Mouse (Mus musculus): Measurements from ENCODE around the gene Ssh2.
A peak's percentile ranks its signal among the peaks of the same experiment; 100 is the strongest.

Ssh2 gene

DNA sequence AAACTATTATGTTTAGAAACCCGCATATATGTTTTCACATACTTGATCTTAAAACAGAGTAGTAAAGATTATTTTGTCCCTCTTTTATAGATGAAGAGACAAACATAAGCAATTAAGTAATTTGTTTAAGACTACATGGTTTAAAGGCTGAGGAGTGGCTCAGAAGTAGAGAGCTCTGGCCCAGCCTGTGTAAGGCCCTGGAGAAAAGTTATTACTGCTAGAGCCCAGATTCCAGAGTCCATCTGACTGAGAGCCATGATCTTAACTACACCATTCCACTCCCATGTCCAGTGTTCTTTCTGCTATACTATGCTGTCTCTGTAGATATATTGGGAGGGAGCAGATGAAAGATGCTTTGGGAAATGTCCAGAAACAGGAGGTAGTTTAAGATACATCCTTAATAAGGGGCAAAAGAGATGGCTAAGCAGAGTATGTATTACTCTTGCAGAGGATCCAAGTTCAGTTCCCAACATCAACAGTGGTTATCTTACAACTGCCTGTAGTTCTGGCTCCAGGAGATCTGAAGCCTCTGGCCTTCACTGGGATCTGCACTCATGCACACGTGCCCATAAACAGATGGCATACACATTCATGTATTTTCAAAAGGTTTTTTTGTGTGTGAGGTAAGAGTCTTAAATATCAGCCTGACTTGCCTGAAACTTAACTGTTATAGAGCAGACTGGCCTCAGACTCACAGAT lies 198.2 kb downstream of the Ssh2 start:
- DNase-seq, result no peak

DNA sequence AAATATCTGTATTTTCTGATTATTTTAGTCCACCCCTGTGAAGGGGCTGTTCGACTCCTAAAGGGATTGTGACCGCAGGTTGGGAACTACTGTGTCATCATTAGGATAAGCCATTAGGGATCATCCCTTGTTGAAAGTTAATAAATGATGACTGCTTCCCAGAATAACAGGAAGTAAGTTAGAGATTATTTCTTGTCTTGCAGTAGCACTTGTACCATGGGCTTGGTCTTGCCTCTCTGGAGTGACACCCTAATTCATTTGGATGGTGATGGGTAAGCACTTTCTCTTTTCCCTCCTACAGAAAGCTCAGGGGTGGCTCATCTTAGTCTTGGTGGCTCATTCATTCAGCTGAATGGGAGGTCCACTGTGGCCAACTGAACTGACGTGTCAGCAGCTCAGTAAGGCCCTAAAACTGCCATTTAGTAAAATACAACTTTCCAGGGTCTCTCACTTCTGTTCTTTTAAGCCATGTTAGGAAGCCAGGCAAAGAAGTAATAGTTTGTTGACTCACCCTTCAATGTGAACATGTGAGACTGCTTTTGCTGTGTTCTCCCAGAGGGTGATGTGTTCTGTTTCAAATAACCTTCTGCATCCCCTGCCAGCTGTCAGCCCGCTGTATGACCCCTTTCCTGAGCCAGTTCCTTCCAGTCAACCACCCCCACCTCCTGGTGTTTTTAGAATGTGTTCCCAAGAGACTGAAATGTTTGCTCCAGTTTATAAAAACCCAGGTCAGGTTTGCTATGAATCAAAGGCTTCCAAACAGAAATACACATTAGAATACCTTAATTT lies 200.3 kb downstream of the Ssh2 start:
- DNase-seq, result no peak

DNA sequence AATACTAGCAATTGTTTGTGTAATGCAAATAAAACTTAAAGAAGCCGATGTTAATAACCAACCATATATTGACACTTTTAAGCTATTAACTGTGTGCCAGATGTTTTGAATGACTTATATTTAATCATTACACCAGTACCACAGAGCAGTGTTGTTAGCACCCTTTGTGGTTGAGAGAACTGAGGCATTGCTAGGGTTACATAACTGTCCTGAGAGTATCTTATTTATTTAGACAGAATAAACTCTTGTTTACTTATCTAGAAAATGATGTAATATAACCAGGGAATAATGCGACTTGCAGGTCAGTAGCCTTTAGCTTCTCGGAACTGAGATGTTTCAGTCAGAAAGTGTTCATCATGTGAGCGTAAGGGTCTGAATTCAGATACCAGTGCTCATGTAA lies 201.9 kb downstream of the Ssh2 start:
- DNase-seq, result no peak

DNA sequence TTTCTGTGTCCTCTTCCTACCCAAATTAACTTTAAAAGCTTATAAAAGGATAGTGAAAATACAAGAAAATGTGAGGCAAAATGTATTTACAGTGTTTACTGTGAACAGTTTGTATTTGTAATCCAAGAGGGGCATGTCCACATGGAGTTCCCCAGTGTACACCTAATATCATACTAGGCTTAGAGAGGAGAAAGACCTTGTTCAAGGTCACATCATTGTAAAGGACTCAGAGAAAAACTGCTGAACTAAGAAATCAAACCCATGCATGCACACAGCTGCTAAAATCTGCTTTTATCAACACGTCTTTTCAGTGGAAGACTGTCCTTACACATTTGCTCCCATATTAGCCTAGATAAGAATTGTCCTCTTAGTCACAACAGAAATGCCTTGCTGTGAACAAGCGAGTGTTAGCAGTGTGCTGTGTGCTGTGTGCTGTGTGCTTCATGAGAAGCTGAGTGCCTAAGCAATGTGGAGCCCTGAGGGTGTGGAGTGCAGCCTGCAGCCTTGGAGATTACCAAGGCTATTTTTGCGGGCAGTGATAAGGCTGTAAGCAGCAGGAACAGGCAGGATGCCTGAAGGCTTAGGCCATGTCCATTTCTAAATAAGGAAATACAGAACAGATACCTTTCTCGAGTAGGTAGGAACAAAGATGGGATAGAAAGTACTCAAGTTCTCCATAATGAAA lies 207.2 kb downstream of the Ssh2 start:
- no peak for DNase-seq

- DNase-seq, result no peak
These were observed 212.4 kb downstream of the Ssh2 start for GRCm38 (mm10) chr11:77428446-77428845.

DNA sequence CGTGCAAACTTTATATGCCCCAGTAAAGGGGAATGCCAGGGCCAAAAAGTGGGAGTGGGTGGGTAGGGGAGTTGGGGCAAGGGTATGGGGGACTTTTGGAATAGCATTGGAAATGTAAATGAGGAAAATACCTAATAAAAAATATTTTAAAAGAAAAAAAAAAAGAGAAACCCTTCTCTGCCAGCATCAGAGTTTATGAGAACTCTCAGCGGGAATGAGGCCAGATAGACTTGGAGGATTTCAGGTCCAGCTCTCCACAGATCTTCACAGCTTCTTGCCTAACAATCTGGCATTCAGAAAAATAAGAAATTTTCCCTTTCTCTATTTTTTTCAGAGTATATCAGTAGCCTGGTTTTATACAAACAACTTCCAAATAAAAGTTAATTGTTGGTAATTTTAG lies 220.9 kb downstream of the Ssh2 start:
- DNase-seq, result no peak

- DNase-seq, result no peak
These were observed 224.0 kb downstream of the Ssh2 start for GRCm38 (mm10) chr11:77440081-77440480.

DNA sequence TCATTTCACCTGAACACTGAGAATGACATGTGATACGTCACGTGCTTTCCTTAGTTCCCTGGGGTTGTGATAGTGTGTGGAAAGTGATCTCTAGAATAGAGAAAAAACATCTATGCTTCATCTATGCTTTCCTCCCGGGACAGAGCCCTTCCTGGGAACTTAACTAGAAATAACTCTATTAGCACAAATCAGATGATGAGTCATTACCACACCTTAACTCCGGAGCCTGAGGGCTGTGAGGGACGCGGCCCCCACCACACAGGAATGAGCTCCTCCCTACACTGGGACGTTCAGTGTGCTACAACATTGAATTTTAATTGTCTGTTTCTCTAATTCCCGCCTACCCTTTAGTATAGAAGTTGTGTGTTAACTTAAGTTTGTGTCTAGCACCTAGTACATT lies 224.9 kb downstream of the Ssh2 start:
- DNase-seq, result no peak

DNA sequence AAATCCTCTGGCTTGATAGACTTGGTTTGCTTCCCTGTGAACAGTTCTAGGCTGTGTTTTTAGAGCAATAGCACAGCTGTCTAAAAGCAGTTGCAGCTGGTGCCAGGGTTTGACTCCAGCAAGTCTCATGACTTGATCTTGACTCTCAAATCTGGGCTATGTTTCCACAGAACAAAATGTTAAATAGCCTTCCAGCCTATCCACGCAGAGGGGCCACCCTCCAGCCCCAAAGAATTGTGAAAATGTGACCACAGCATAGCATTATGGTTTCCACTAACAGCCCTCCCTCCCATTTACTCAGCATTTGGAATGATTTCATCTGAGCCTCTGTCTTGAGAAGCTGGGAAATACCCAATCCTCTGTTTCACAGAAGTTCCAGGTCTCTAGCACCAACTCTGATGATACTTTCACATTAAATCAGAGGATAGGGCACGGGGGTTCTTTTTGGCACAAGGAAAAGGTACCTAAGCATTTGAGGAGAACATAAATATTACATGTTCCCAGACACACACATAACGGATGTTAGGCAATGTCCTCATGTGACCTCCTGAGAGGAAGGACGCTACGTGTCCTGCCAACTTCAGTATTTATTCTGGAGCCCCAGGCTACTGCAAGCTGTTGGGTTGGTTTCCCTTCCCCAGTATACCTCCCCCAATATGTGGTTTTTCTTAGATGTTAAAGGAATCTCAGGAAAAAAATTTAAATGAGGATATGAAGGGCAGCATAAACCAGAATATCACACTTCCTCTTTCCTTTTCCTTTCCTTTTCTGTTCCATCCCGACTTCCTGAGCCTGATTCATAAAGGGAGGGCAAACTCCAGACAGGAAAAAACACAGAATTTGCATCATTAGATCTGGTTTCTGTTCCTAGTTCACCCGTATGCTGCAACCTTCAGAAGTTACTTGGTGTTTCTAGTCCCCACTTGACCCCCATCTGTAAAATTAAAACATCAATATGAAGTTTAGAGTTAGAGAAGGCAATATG lies 226.4 kb downstream of the Ssh2 start:
- DNase-seq, result peak; percentile 48 to 49

- no peak for DNase-seq
These were observed 228.9 kb downstream of the Ssh2 start for GRCm38 (mm10) chr11:77444939-77445338.

- peak; percentile 60 to 74 for DNase-seq
These were observed 230.5 kb downstream of the Ssh2 start for GRCm38 (mm10) chr11:77446628-77447041.

GRCm38 (mm10) chr11:77449224-77449623 lies 233.1 kb downstream of the Ssh2 start:
- DNase-seq, result no peak

- no peak for DNase-seq
These were observed 235.6 kb downstream of the Ssh2 start for GRCm38 (mm10) chr11:77451670-77452069.

DNA sequence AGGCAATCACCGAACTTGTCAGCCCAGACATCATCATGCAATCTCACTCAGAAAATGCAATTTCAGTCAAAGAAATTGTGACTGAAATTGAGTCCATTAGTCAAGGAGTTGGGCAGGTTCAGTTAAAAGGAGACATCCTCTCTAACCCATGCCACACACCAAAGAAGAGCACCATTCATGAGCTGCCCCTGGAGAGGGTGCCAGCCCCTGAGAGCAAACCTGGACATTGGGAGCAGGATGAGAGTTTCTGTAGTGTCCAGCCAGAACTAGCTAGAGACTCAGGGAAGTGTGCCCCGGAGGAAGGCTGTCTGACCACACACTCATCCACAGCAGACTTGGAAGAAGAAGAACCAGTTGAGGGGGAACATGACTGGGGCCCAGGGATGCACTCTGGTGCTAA lies 237.3 kb downstream of the Ssh2 start:
- DNase-seq, result no peak

DNA sequence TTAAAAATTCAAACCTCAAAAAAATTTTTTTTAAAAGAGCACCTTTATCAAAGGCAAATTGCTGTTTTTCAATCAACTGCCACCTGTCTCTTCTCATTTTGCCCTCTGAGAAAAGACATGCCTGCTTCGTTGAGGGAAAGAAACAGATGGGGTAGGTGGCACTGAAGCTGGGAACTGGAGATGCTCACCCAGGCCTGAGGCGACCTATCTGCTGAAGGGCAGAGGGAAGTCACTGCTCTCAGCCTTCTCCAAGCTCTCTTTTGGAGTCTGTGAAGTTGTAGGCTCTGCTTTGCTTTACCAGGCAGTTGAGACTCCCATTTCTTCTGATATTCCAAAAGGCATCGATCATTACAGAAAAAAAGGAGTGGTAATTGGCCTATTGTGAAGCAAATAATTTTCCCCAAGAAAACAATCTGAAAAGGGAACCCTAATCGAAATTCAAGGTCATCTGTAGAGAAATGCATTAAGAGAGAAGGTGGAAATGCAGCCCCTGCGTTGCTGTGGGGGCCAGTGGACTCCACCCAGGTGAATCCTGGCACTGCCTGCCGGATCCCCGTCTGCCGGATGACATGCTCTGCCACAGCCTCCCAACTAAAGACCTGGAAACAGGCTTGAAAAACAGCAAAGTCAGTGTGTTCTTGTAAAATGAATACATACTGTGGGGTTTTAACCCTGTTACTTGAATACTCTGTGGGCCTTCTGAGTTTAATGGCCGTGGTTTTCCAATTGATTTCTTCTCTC lies 239.9 kb downstream of the Ssh2 start:
- DNase-seq, result peak; percentile 60 to 62

DNA sequence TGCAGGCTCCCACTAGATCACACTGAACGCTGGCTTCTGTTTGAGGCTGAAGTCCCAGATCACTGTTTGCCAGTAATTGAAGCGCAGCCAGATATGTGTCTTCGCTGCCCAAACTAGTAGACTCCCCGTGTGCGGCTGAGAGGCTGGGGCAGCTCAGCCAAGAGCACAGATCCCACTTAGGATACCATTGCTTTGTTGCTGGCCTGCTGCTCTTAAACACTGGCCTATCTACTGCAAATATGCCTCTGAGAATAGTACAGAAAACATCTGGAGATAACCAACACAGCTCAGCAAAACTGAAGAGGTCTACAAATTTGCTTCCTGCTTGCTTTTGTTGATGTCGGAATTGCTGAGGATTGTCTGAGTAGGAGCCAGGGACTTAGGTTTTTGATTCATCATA lies 240.8 kb downstream of the Ssh2 start:
- peak; percentile 81 to 86 for DNase-seq

DNA sequence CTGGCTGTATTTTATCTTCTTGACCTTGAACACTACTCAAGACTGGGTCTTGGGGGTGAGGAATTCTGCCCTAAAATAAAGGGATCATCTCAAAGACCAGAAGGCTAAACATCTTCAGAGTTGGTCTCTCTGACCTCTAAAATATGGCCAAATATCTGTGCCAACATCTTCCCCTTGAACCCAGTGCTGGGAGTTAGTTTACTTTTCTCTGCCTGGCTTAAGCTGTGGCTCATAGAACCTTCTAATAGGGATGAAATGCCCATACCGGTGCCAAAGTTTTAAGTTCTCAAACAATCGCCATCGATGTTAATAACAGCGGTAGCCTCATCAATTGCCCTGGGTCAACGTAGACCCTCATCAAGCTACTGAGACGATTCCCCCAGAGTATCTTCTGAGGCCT lies 245.8 kb downstream of the Ssh2 start:
- no peak for DNase-seq

DNA sequence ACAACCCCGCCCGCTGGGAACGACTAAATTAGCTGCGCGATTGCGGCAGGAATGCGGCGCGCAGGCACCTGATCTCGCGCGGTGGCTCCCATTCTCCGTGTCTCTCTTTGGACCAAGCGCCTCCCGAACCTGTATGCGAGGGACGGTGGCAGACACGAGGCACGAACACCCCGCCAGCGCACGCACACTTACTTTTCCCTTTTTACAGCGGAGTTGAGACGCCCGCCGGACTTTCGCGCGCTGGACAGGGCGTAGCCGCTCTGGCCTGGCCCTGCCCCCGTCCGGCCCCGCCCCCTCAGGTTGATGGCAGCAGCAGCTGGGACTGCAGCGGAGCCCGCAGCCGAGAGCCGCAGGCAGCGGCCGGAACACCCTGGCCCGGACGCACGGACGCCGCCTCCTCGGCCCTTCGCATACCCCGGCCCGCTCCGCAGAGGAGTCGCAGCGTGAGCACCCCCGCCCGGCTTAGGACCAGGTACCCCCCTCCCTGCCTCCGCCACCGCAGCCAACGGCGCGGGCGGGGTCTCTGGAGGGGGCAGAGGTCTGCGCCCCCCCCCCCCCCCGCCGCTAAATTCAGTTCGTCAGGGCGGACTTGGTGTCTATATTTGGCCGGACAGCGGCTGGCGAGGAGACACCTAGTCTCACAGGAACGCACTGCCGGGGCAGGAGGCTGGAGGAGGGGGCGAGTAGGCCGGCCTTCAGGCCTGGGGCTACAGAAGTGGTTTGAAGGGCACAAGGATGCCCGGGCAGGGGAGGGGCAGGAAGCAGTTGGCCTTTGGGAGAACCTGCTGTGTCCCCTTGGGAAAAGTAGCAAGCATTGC lies 246.4 kb downstream of the Ssh2 start, which contains the start of gene Coro6:
Coro6 (plus strand) TSS at position 129 of the 818 bp plus-strand sequence.
- peak; percentile 51 to 66 for DNase-seq

GRCm38 (mm10) chr11:77463101-77463445 lies 247.0 kb downstream of the Ssh2 start:
- no peak for DNase-seq

DNA sequence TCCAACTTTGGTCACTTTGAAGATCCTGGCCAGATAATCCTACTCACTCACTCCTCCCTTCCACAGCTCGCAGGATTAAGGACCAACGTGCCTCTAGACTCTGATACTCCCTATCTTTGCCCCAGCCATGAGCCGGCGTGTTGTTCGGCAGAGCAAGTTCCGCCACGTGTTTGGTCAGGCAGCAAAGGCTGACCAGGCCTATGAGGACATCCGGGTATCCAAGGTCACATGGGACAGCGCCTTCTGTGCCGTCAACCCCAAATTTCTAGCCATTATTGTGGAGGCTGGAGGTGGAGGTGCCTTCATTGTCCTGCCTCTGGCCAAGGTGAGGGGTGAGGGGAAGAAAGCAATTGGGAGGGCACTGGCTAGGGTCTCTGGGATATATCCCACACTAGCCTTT lies 247.7 kb downstream of the Ssh2 start:
- no peak for DNase-seq

DNA sequence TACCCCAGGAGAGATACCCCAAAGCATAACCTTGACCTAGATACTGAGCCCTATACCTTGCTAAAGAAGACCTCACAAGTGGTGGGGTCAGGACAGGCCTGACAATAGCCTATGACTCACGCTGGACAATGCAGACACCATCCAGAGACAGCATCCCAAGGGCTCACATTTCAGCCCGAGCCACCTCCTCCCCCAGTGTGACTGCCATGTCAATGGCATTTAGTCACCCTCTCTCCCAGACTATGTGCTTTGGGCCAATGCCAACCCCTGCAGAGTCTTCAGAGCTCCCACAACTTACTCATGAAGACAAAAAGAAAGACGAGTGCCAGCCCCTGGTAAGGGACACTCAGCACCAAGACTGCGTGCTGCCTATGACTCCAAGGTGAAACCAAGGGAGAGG lies 248.6 kb downstream of the Ssh2 start:
- DNase-seq, result no peak

Measured in cerebellum, postnatal 10 days (tissue).